Mouse (Mus musculus): ENCODE results near the gene AY358078. TPM values are rescaled to one million over a fixed set of nuclear protein-coding genes. Genes with fewer than 3 reads are reported as not detected.

Gene AY358078
- polyA plus RNA-seq, 1 experiment = not detected

- TF ChIP-seq POLR2A (IDR thresholded peaks at IDR 0.05; ENCODE audit: low read depth, low read length) (no peak), CTCF (IDR thresholded peaks at IDR 0.05; ENCODE audit: borderline replicate concordance, insufficient read depth, low read length) (no peak)
- H3K4me1 ChIP-seq (ENCODE audit: control insufficient read depth, insufficient read depth, low read length) = no peaks in the 10 kb centered on the region; the same call in 1 of the 2 replicates
- no peak overlapping the region for H3K4me3 ChIP-seq (ENCODE audit: insufficient read depth, low read length)
- no peak overlapping the region for H3K27ac ChIP-seq (ENCODE audit: insufficient read depth, low read length)
Observed at GRCm38 (mm10) chr14:51871741-51872140, 71.9 kb downstream of the AY358078 start.

Other genes with a start within 250 kb of the AY358078 start
- gene Gm5622, start 247.3 kb upstream of the AY358078 start, polyA plus RNA-seq (2011; ENCODE audit: insufficient read length, low read depth, missing spikeins) = not detected in 2 replicates
- not detected in 2 replicates for gene Gm17175, start 226.0 kb upstream of the AY358078 start, polyA plus RNA-seq (2011; ENCODE audit: insufficient read length, low read depth, missing spikeins)
- not detected in 2 replicates for gene Gm17174, start 207.9 kb upstream of the AY358078 start, polyA plus RNA-seq (2011; ENCODE audit: insufficient read length, low read depth, missing spikeins)
- gene Gm17078, start 188.7 kb upstream of the AY358078 start, polyA plus RNA-seq (2011; ENCODE audit: insufficient read length, low read depth, missing spikeins) = not detected in 2 replicates
- gene Gm4181, start 164.4 kb upstream of the AY358078 start, polyA plus RNA-seq (2011; ENCODE audit: insufficient read length, low read depth, missing spikeins) = not detected in 2 replicates
- not detected in 2 replicates for gene Gm17079, start 104.6 kb upstream of the AY358078 start, polyA plus RNA-seq (2011; ENCODE audit: insufficient read length, low read depth, missing spikeins)
- not detected in 2 replicates for gene Gm5800, start 82.9 kb upstream of the AY358078 start, polyA plus RNA-seq (2011; ENCODE audit: insufficient read length, low read depth, missing spikeins)
- not detected in 2 replicates for gene Ang4, start 26.5 kb upstream of the AY358078 start, polyA plus RNA-seq (2011; ENCODE audit: insufficient read length, low read depth, missing spikeins)
- gene Ear6, start 53.7 kb downstream of the AY358078 start, polyA plus RNA-seq (2011; ENCODE audit: insufficient read length, low read depth, missing spikeins) = not detected in 2 replicates
- gene Mettl17, start 84.8 kb downstream of the AY358078 start, polyA plus RNA-seq (2011; ENCODE audit: insufficient read length, low read depth, missing spikeins) = 14.0 and 16.7 TPM in 2 replicates
- 1.1 and 3.2 TPM in 2 replicates for gene Slc39a2, start 92.8 kb downstream of the AY358078 start, polyA plus RNA-seq (2011; ENCODE audit: insufficient read length, low read depth, missing spikeins)
- gene Ndrg2, start 114.1 kb downstream of the AY358078 start, polyA plus RNA-seq (2011; ENCODE audit: insufficient read length, low read depth, missing spikeins) = 7.2 and 17.2 TPM in 2 replicates
- gene Tppp2, start 118.4 kb downstream of the AY358078 start, polyA plus RNA-seq (2011; ENCODE audit: insufficient read length, low read depth, missing spikeins) = not detected in 2 replicates
- not detected in 2 replicates for gene Rnase13, start 122.7 kb downstream of the AY358078 start, polyA plus RNA-seq (2011; ENCODE audit: insufficient read length, low read depth, missing spikeins)
- gene Arhgef40, start 184.7 kb downstream of the AY358078 start, polyA plus RNA-seq (2011; ENCODE audit: insufficient read length, low read depth, missing spikeins) = 109 and 119 TPM in 2 replicates
- gene Tmem253, start 215.6 kb downstream of the AY358078 start, polyA plus RNA-seq (2011; ENCODE audit: insufficient read length, low read depth, missing spikeins) = 0.95 TPM in 1 of 2 replicates, not detected in the other
- 27.5 and 33.1 TPM in 2 replicates for gene Zfp219, start 220.7 kb downstream of the AY358078 start, polyA plus RNA-seq (2011; ENCODE audit: insufficient read length, low read depth, missing spikeins)
- gene Olfr221, start 242.4 kb downstream of the AY358078 start, polyA plus RNA-seq (2011; ENCODE audit: insufficient read length, low read depth, missing spikeins) = not detected in 2 replicates